In genomic region chr6:70768769-70769168, GRCm38 (mm10) we compare ENCODE assay signal across 9 mouse cellular contexts. TPM values are rescaled to one million over a fixed set of nuclear protein-coding genes. Genes with fewer than 3 reads are reported as not detected.
DNase-seq lines count a peak whose midpoint lies in the region; ATAC-seq and TF ChIP-seq lines count a peak whose summit lies in the region.
"Had no signal": no experiment of that assay in that cellular context is flagged by ENCODE, and none has a peak within 500 bp of the region (broad histone marks: within the 10 kb centered on the region; RNA-seq: fewer than 3 reads in every experiment).

No protein-coding gene starts in this region.

- H3K27me3 ChIP-seq in embryonic facial prominence, embryonic 10.5 days (replicated peaks; ENCODE audit: low read depth, poor library complexity, severe bottlenecking), result no peaks in the 10 kb centered on the region
- no peaks in the 10 kb centered on the region for H3K27me3 ChIP-seq in heart, embryonic 12.5 days (replicated peaks)
- H3K27me3 ChIP-seq in liver, embryonic 14.5 days (ENCODE audit: control insufficient read depth, insufficient read depth, low read length), result no peaks in the 10 kb centered on the region
- H3K27me3 ChIP-seq in neural tube, embryonic 12.5 days (replicated peaks), result no peaks in the 10 kb centered on the region
- no peaks in the 10 kb centered on the region for H3K27me3 ChIP-seq in stomach, postnatal 0 days (ENCODE audit: control insufficient read depth, insufficient read depth, low read length)
- H3K27me3 ChIP-seq: embryonic facial prominence, embryonic 15.5 days had no signal

- H3K9ac ChIP-seq in heart, embryonic 12.5 days, result no peak overlapping the region
- no peak overlapping the region for H3K9ac ChIP-seq in liver, embryonic 14.5 days (replicated peaks)
- no peak overlapping the region for H3K9ac ChIP-seq in neural tube, embryonic 12.5 days
- H3K9ac ChIP-seq in stomach, postnatal 0 days (ENCODE audit: low read length), result no peak overlapping the region
- H3K9ac ChIP-seq: embryonic facial prominence, embryonic 15.5 days had no signal

- peaks cover 80% of the 10 kb centered on the region for H3K36me3 ChIP-seq in embryonic facial prominence, embryonic 10.5 days (replicated peaks)
- H3K36me3 ChIP-seq in heart, embryonic 12.5 days, result peaks cover 56% of the 10 kb centered on the region
- peaks cover 64% of the 10 kb centered on the region for H3K36me3 ChIP-seq in liver, embryonic 14.5 days (replicated peaks; ENCODE audit: control insufficient read depth, insufficient read depth, low read depth)
- H3K36me3 ChIP-seq in neural tube, embryonic 12.5 days, result peaks cover 65% of the 10 kb centered on the region
- H3K36me3 ChIP-seq in stomach, postnatal 0 days (ENCODE audit: control insufficient read depth, insufficient read depth, low read length), result peaks cover 2% of the 10 kb centered on the region; the same call in 1 of the 2 replicates

- H3K9me3 ChIP-seq in embryonic facial prominence, embryonic 10.5 days, result no peaks in the 10 kb centered on the region
- no peaks in the 10 kb centered on the region for H3K9me3 ChIP-seq in heart, embryonic 12.5 days (replicated peaks)
- H3K9me3 ChIP-seq in liver, embryonic 14.5 days (ENCODE audit: control insufficient read depth, low read length), result no peaks in the 10 kb centered on the region
- no peaks in the 10 kb centered on the region for H3K9me3 ChIP-seq in neural tube, embryonic 12.5 days
- H3K9me3 ChIP-seq in stomach, postnatal 0 days (ENCODE audit: control insufficient read depth, low read length), result no peaks in the 10 kb centered on the region
- H3K9me3 ChIP-seq: embryonic facial prominence, embryonic 15.5 days had no signal

- peak; percentile 74 for ATAC-seq in heart, embryonic 12.5 days (ENCODE audit: insufficient number of reproducible peaks, low FRiP score)
- peak; percentile 60; the same call in 1 of the 2 replicates for ATAC-seq in liver, embryonic 14.5 days (ENCODE audit: insufficient read depth)
- peak; percentile 80 for ATAC-seq in neural tube, embryonic 12.5 days (ENCODE audit: low FRiP score, low read depth)
- ATAC-seq in stomach, postnatal 0 days (ENCODE audit: low FRiP score, low TSS enrichment), result 0 out of 2 replicates have a peak, but pooled peaks have one; percentile 51

- H3K4me1 ChIP-seq in embryonic facial prominence, embryonic 10.5 days, result no peaks in the 10 kb centered on the region
- no peaks in the 10 kb centered on the region for H3K4me1 ChIP-seq in heart, embryonic 12.5 days (replicated peaks)
- no peaks in the 10 kb centered on the region for H3K4me1 ChIP-seq in liver, embryonic 14.5 days (replicated peaks; ENCODE audit: control insufficient read depth in 2 of 2, insufficient read depth in 2 of 2, low read length in 1 of 2)
- H3K4me1 ChIP-seq in neural tube, embryonic 12.5 days, result no peaks in the 10 kb centered on the region
- no peaks in the 10 kb centered on the region for H3K4me1 ChIP-seq in stomach, postnatal 0 days (replicated peaks; ENCODE audit: control insufficient read depth, insufficient read depth)
- H3K4me1 ChIP-seq: embryonic facial prominence, embryonic 15.5 days had no signal

- DNase-seq in B cell, adult 2 months, result peak; percentile 91 to 92
- DNase-seq in adrenal gland, postnatal 14 days, result peak; percentile 81
- DNase-seq in embryonic facial prominence, embryonic 10.5 days (ENCODE audit: low spot score), result peak; percentile 85
- peak; percentile 78 for DNase-seq in kidney, postnatal 14 days
- peak in 2 of 3 experiments; percentile 45 to 49 for DNase-seq in liver, embryonic 14.5 days (ENCODE audit: low read depth in 3 of 3, low spot score in 3 of 3)
- DNase-seq in stomach, postnatal 0 days (ENCODE audit: low spot score), result peak; percentile 79

- peak; percentile 98 for TF ChIP-seq CTCF in liver, embryonic 14.5 days (IDR thresholded peaks at IDR 0.05; ENCODE audit: low read depth)
- peak; percentile 94 for TF ChIP-seq CTCF in stomach, postnatal 0 days (IDR thresholded peaks at IDR 0.05; ENCODE audit: low read depth)

- no peak overlapping the region for H3K4me2 ChIP-seq in heart, embryonic 12.5 days
- no peak overlapping the region for H3K4me2 ChIP-seq in liver, embryonic 14.5 days (ENCODE audit: low read depth)
- no peak overlapping the region for H3K4me2 ChIP-seq in neural tube, embryonic 12.5 days (replicated peaks)
- no peak overlapping the region for H3K4me2 ChIP-seq in stomach, postnatal 0 days (replicated peaks; ENCODE audit: low read depth)
- H3K4me2 ChIP-seq: embryonic facial prominence, embryonic 15.5 days had no signal

- 30% methylated on average over 6 of the region's 6 CpGs for WGBS in embryonic facial prominence, embryonic 10.5 days
- 42% methylated on average over 6 of the region's 6 CpGs for WGBS in heart, embryonic 12.5 days
- WGBS in liver, embryonic 14.5 days (ENCODE audit: insufficient replicate concordance), result 34% methylated on average over 6 of the region's 6 CpGs
- 38% methylated on average over 6 of the region's 6 CpGs for WGBS in neural tube, embryonic 12.5 days
- WGBS in stomach, postnatal 0 days, result 34% methylated on average over 6 of the region's 6 CpGs

- no peak overlapping the region for H3K27ac ChIP-seq in embryonic facial prominence, embryonic 10.5 days (replicated peaks)
- H3K27ac ChIP-seq in heart, embryonic 12.5 days (ENCODE audit: poor library complexity, severe bottlenecking), result no peak overlapping the region
- no peak overlapping the region for H3K27ac ChIP-seq in liver, embryonic 14.5 days
- no peak overlapping the region for H3K27ac ChIP-seq in neural tube, embryonic 12.5 days
- no peak overlapping the region for H3K27ac ChIP-seq in stomach, postnatal 0 days (replicated peaks)
- H3K27ac ChIP-seq: embryonic facial prominence, embryonic 15.5 days had no signal

- no peak for TF ChIP-seq EP300 in liver, embryonic 14.5 days (IDR thresholded peaks at IDR 0.05; ENCODE audit: low read depth)
- TF ChIP-seq EP300 in stomach, postnatal 0 days (optimal IDR thresholded peaks at IDR 0.05), result no peak

- H3K4me3 ChIP-seq in embryonic facial prominence, embryonic 10.5 days, result no peak overlapping the region
- no peak overlapping the region for H3K4me3 ChIP-seq in heart, embryonic 12.5 days
- H3K4me3 ChIP-seq in liver, embryonic 14.5 days (ENCODE audit: insufficient read depth in 1 of 2, low read depth in 2 of 2, low read length in 2 of 2), result no peak overlapping the region
- no peak overlapping the region for H3K4me3 ChIP-seq in neural tube, embryonic 12.5 days
- no peak overlapping the region for H3K4me3 ChIP-seq in stomach, postnatal 0 days (ENCODE audit: low read depth, low read length)
- H3K4me3 ChIP-seq: embryonic facial prominence, embryonic 15.5 days had no signal

RNA-seq across cellular contexts. Expression of gene Rpia, which starts 23.3 kb away (rescaled TPM):
- total RNA-seq in adrenal gland, postnatal 14 days (2021), result 21.0 and 23.7 TPM in 2 replicates
- polyA plus RNA-seq in embryonic facial prominence, embryonic 10.5 days (2016; fragmentation: Nextera tagmentation; extraction: Ambion mirVana), result 2.3 TPM in 2 replicates
- polyA plus RNA-seq in heart, embryonic 12.5 days (2016; fragmentation: Nextera tagmentation; extraction: Ambion mirVana), result 0.86 and 1.1 TPM in 2 replicates
- 24.4 and 36.7 TPM in 2 replicates for polyA plus RNA-seq in liver, embryonic 14.5 days (2012; rRNA removed)
- polyA plus RNA-seq in liver, embryonic 14.5 days (2014; fragmentation: Nextera tagmentation; extraction: Ambion mirVana), result 4.5 and 4.7 TPM in 2 replicates
- 2.9 and 3.6 TPM in 2 replicates for polyA plus RNA-seq in neural tube, embryonic 12.5 days (2016; fragmentation: Nextera tagmentation; extraction: Ambion mirVana)
- 2.4 and 2.6 TPM in 2 replicates for polyA plus RNA-seq in stomach, postnatal 0 days (2015; fragmentation: Nextera tagmentation; extraction: Ambion mirVana)
